ENCODE assay signal across 11 mouse cellular contexts in the genomic region with DNA sequence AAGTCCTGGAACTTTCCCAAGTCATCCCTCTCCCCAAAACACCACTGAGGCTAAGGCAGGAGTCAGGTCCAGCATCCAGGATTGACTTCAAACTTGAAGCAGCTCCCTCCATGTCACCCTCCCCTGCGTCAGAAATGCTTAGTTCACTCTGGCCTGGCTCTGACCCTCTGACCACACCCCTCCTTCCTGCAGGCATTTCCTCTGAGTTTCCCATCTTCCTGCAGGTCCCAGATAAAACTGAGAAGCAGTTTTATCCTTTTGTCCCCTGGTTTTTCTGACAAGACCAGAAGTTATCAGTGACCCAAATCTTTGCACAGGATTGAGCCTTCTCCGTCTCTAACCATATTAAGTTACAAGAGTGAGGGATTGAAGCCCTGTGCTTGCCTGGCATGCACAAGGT. TPM values are rescaled to one million over a fixed set of nuclear protein-coding genes. Genes with fewer than 3 reads are reported as not detected.
A peak's percentile ranks its signal among the peaks of the same experiment; 100 is the strongest.
DNase-seq lines count a peak whose midpoint lies in the region; ATAC-seq and TF ChIP-seq lines count a peak whose summit lies in the region.
"Had no signal": no experiment of that assay in that cellular context is flagged by ENCODE, and none has a peak within 500 bp of the region (broad histone marks: within the 10 kb centered on the region; RNA-seq: fewer than 3 reads in every experiment).

No protein-coding gene starts in this region.

- TF ChIP-seq CTCF in small intestine, adult 2 months (IDR thresholded peaks at IDR 0.05; ENCODE audit: extremely low read depth, insufficient read length, insufficient replicate concordance, low read depth, low read length): no peak

- ATAC-seq in megakaryocyte, adult 5-6 weeks (ENCODE audit: poor library complexity, severe bottlenecking): no peak
- ATAC-seq in heart, embryonic 16.5 days (replicated peaks; ENCODE audit: extremely low read depth, insufficient read depth, low FRiP score): no peak

- peaks cover 78% of the 10 kb centered on the region for H3K36me3 ChIP-seq in megakaryocyte, embryonic 14.5 days (replicated peaks; ENCODE audit: low read length)
- no peaks in the 10 kb centered on the region for H3K36me3 ChIP-seq in heart, embryonic 16.5 days (ENCODE audit: control insufficient read depth, insufficient read depth)
- H3K36me3 ChIP-seq in small intestine, adult 2 months (ENCODE audit: control insufficient read depth, insufficient read depth, low read length): no peaks in the 10 kb centered on the region

- H3K27ac ChIP-seq in heart, embryonic 16.5 days (ENCODE audit: low read length): peak overlapping the region; percentile 73
- H3K27ac ChIP-seq in small intestine, adult 2 months (ENCODE audit: insufficient read depth, low read depth, low read length): peak overlapping the region; percentile 12; the same call in 1 of the 2 replicates
- H3K27ac ChIP-seq: macrophage had no signal

- WGBS in heart, embryonic 16.5 days: 54% methylated on average over 2 of the region's 2 CpGs
- 78% methylated on average over 2 of the region's 2 CpGs for WGBS in small intestine, adult 2 months

- no peak overlapping the region for H3K4me2 ChIP-seq in heart, embryonic 16.5 days (ENCODE audit: low read depth, low read length)

- no peaks in the 10 kb centered on the region for H3K27me3 ChIP-seq in megakaryocyte, embryonic 14.5 days (replicated peaks)
- H3K27me3 ChIP-seq in heart, embryonic 16.5 days (ENCODE audit: control insufficient read depth, insufficient read depth, low read length): no peaks in the 10 kb centered on the region
- no peaks in the 10 kb centered on the region for H3K27me3 ChIP-seq in small intestine, adult 2 months (ENCODE audit: control insufficient read depth, insufficient read depth, low read length)

- no peak overlapping the region for H3K9ac ChIP-seq in heart, embryonic 16.5 days (ENCODE audit: low read length)

- H3K9me3 ChIP-seq in megakaryocyte, embryonic 14.5 days: no peaks in the 10 kb centered on the region
- no peaks in the 10 kb centered on the region for H3K9me3 ChIP-seq in heart, embryonic 16.5 days (replicated peaks; ENCODE audit: control insufficient read depth, low read length)
- H3K9me3 ChIP-seq: G1E had no signal

- peak overlapping the region; percentile 52 for H3K4me3 ChIP-seq in megakaryocyte, embryonic 14.5 days (replicated peaks)
- H3K4me3 ChIP-seq in heart, embryonic 16.5 days (ENCODE audit: low read length): no peak overlapping the region
- H3K4me3 ChIP-seq in small intestine, adult 2 months (ENCODE audit: low read depth, low read length): no peak overlapping the region

- DNase-seq in kidney, postnatal 36 days: peak; percentile 64 to 71
- no peak for DNase-seq in urinary bladder, postnatal 4 days (ENCODE audit: low spot score in 2 of 2)
- no peak for DNase-seq in ovary, postnatal 10 days (ENCODE audit: low spot score)
- no peak for DNase-seq in layer of hippocampus, postnatal 10 days (ENCODE audit: low spot score in 2 of 2)

- TF ChIP-seq POLR2A in small intestine, adult 2 months (IDR thresholded peaks at IDR 0.05; ENCODE audit: low read depth, low read length): no peak

- H3K4me1 ChIP-seq in megakaryocyte, embryonic 14.5 days: peaks cover 96% of the 10 kb centered on the region
- peaks cover 29% of the 10 kb centered on the region for H3K4me1 ChIP-seq in heart, embryonic 16.5 days (ENCODE audit: control insufficient read depth, insufficient read depth, low read length)
- H3K4me1 ChIP-seq in small intestine, adult 2 months (ENCODE audit: control insufficient read depth, insufficient read depth, insufficient read length, low read length): peaks cover 21% of the 10 kb centered on the region

RNA-seq across cellular contexts. Expression of a gene that starts 47.8 kb away (rescaled TPM):
- 13.2 and 35.3 TPM in 2 replicates for polyA plus RNA-seq in megakaryocyte, embryonic 14.5 days (2012; ENCODE audit: insufficient read depth, low replicate concordance)
- 0.54 and 0.59 TPM in 2 replicates for total RNA-seq in megakaryocyte, adult 5-6 weeks (2015)
- total RNA-seq in megakaryocyte, adult 5-6 weeks (2017): 0.73 and 1.7 TPM in 2 replicates
- polyA plus RNA-seq in heart, embryonic 16.5 days (2015; fragmentation: Nextera tagmentation; extraction: Ambion mirVana): 5.5 and 11.6 TPM in 2 replicates
- polyA plus RNA-seq in small intestine, adult 2 months (2012; rRNA removed): 11.3 and 33.6 TPM in 2 replicates
- 1 to 10 TPM; 1.3 to 1.5 TPM for total RNA-seq in layer of hippocampus, postnatal 10 days (2021)

RNA-seq across cellular contexts. Expression of a gene that starts 50.9 kb away (rescaled TPM):
- polyA plus RNA-seq in megakaryocyte, embryonic 14.5 days (2012; ENCODE audit: insufficient read depth, low replicate concordance): not detected in 2 replicates
- total RNA-seq in megakaryocyte, adult 5-6 weeks (2015): not detected in 2 replicates
- total RNA-seq in megakaryocyte, adult 5-6 weeks (2017): not detected in 2 replicates
- polyA plus RNA-seq in heart, embryonic 16.5 days (2015; fragmentation: Nextera tagmentation; extraction: Ambion mirVana): 0.47 TPM in 1 of 2 replicates, not detected in the other
- not detected in 2 replicates for polyA plus RNA-seq in small intestine, adult 2 months (2012; rRNA removed)
- not detected for total RNA-seq in layer of hippocampus, postnatal 10 days (2021)
- total RNA-seq: G1E had no signal
- polyA plus RNA-seq: frontal cortex, adult 2 months; G1E; macrophage had no signal

RNA-seq across cellular contexts. Expression of a gene that starts 53.1 kb away (rescaled TPM):
- polyA plus RNA-seq in megakaryocyte, embryonic 14.5 days (2012; ENCODE audit: insufficient read depth, low replicate concordance): not detected in 2 replicates
- total RNA-seq in megakaryocyte, adult 5-6 weeks (2015): not detected in 2 replicates
- total RNA-seq in megakaryocyte, adult 5-6 weeks (2017): not detected in 2 replicates
- polyA plus RNA-seq in heart, embryonic 16.5 days (2015; fragmentation: Nextera tagmentation; extraction: Ambion mirVana): not detected in 2 replicates
- not detected in 2 replicates for polyA plus RNA-seq in small intestine, adult 2 months (2012; rRNA removed)
- not detected for total RNA-seq in layer of hippocampus, postnatal 10 days (2021)
- total RNA-seq: G1E had no signal
- polyA plus RNA-seq: frontal cortex, adult 2 months; G1E; macrophage had no signal

RNA-seq across cellular contexts. Expression of a gene that starts 58.4 kb away (rescaled TPM):
- not detected in 2 replicates for polyA plus RNA-seq in megakaryocyte, embryonic 14.5 days (2012; ENCODE audit: insufficient read depth, low replicate concordance)
- total RNA-seq in megakaryocyte, adult 5-6 weeks (2015): not detected in 2 replicates
- total RNA-seq in megakaryocyte, adult 5-6 weeks (2017): not detected in 2 replicates
- not detected in 2 replicates for polyA plus RNA-seq in heart, embryonic 16.5 days (2015; fragmentation: Nextera tagmentation; extraction: Ambion mirVana)
- not detected in 2 replicates for polyA plus RNA-seq in small intestine, adult 2 months (2012; rRNA removed)
- not detected for total RNA-seq in layer of hippocampus, postnatal 10 days (2021)
- polyA plus RNA-seq: frontal cortex, adult 2 months; G1E; macrophage had no signal

Comparison
In these comparisons a context has a peak if more than half of its experiments do, and no peak if none do; other contexts are left out.
1. DNase-seq: peak in kidney, postnatal 36 days (2 of 2); none in urinary bladder, postnatal 4 days (0 of 2), ovary, postnatal 10 days (single experiment) and layer of hippocampus, postnatal 10 days (0 of 2).